Mouse (Mus musculus) C2C12 (cell line): Measurements from ENCODE around the gene Psmb8.

ENCODE experiments used
- CTCF ChIP-seq: IDR thresholded peaks from one replicate; pipeline ENCODE4 v1.5.1; 2011; ENCODE audit not compliant: control insufficient read depth, insufficient read depth, insufficient read length
- MYOD1 ChIP-seq: IDR thresholded peaks from one replicate; pipeline ENCODE4 v1.6.1; 2011; ENCODE audit warnings: low read depth; ENCODE audit not compliant: control insufficient read depth, insufficient read length

GRCm38 (mm10) chr17:34179019-34179418, 18.5 kb upstream of the Psmb8 start:
- TF ChIP-seq CTCF (no peak), MYOD1 (no peak)
